Mouse (Mus musculus): ENCODE results near the gene Ttyh1.
"Not testable (repeated sequence)": the region's sequence is repeated elsewhere in the genome, so short reads cannot be mapped to it uniquely, and the experiment has no call there.

Gene Ttyh1

DNA sequence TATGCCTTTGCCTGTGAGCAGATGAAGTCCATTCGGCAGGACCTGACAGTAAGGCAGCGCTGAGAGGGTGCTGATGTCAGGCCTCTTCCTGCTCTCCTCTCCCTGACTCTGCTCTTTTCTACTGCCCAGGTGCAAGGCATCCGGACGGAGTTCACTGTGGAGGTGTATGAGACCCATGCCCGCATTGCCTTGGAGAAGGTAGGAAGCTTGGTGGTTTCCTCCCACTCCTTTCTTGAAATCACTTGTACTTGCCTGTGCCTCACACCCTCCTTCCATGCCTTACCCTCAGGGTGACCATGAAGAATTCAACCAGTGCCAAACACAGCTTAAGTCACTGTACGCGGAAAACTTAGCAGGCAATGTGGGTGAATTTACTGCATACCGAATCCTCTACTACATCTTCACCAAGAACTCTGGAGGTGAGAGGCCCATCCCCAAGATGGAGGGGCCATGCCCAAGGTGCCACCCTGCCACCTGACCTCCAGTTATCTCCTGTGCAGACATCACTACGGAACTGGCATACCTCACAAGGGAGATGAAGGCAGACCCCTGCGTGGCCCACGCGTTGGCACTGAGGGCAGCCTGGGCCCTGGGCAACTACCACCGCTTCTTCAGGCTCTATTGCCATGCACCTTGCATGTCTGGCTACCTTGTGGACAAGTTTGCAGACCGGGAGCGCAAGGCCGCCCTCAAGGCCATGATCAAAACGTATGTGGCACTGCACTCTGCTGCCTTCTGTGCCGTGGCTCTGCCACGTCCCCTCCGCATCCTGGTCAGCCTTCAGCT, 25.8 kb downstream of the Ttyh1 start:
- DNase-seq, result no peak

DNA sequence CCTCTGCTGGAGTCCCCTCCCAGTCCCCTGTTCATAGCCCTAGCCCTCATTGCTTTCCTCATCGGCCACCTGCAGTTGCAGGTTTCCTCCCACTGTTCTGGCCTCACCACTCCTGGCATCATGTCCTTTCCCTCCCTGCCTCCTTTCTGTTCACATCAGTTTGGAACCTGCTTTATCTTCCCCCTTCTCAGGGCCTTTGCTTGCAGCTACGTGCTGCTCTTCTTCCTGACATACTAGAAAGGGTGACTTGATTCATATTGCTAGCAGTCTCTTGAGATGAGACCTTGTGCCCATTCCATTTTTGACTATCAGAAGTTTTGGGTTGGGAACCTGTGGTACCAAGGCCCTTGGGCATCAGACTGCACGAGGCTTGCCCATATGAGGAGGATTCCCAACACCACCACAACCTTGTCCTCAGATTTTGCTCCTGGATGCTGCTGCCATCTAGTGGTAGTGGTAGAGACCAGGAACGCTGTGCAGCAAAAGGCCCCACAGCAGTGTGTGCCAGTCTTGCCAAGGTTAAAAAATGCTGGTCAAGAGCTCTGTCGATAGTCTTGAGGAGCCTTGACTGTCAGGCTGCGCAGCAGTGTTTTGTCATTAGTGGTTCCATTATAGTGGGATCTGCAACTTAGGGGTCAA, 26.5 kb downstream of the Ttyh1 start:
- DNase-seq, result no peak

DNA sequence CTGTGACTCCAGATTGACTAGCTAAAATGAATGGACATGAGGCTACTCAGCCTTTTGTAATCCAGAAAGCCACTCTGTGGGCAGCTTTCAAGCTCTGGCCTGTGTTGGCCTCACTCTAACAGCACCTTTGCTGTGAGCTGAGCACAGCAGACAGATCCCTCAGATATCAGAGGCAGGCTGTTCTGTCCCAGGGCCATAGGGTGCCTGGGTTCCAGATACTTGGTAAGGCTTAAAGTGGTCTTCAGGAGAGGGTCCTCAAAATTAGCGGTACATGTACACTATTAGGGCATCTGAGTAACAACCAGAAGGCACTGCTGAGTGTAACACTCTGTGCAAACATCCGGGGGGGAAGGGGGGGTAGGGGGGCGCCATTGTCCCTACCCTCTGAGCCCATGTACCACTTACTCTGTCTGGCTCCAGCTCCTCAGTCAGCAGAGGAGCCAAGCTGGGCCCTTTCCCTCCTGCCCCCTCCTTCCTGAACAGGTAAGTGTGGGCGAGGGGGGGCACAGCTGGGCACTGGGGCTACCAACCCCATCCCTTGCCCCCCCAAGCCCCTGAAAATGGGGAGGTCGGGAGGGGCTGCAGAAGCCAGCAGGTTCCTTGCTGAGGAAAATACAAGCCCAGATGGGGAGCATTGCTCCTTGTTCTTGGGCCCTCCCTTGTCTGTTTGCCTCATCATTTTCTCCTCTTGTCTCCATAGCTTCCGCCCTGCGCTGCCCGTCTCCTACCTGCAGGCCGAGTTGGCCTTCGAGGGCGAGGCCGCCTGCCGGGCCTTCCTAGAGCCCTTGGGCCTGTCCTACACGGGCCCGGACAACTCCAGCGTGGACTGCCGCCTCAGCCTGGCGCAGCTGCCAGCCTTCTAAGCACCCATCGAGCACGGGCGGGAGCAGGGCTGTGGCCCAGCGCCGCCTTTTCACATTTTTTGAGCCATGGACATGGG, 27.3 kb downstream of the Ttyh1 start:
- no peak for DNase-seq

DNA sequence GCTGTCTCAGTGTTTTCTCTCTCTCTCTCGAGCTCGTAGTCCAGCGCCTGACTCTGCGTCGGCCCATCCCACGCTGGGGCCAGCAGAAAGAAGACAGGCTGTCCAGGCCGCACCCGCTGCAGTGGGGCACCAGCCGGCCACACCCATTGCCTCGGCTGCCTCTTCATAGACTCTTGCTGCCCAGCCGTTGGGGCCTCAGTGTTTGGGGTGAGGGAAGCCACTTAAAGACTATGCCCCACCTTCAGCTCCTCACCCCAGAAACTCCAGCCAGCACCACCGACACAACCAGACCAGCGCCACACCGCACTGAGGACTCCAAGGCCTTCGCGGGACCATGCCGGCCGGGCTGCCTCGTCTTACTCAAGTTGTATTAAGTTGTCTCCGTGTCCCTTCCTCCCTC, 28.2 kb downstream of the Ttyh1 start:
- DNase-seq, result no peak

DNA sequence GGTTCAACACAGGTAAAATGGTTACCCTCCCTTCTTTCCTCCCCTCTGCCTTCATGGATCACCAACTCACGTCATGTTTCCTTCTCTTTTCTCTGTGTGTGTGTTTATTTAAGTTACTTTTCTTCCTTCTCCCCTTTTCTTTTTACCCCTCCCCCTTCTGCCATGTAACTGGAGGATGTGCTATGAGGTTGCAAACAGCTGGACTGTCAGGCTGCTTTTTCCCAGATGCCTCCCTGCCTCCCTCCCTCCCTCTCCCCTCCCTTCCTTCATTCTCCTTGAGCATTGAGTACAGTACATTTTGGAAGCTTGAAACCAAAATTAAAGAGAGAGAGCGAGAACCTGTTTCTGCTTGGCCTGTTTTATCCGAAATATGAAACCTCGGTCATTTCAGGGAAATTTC, 28.6 kb downstream of the Ttyh1 start:
- DNase-seq, result no peak

DNA sequence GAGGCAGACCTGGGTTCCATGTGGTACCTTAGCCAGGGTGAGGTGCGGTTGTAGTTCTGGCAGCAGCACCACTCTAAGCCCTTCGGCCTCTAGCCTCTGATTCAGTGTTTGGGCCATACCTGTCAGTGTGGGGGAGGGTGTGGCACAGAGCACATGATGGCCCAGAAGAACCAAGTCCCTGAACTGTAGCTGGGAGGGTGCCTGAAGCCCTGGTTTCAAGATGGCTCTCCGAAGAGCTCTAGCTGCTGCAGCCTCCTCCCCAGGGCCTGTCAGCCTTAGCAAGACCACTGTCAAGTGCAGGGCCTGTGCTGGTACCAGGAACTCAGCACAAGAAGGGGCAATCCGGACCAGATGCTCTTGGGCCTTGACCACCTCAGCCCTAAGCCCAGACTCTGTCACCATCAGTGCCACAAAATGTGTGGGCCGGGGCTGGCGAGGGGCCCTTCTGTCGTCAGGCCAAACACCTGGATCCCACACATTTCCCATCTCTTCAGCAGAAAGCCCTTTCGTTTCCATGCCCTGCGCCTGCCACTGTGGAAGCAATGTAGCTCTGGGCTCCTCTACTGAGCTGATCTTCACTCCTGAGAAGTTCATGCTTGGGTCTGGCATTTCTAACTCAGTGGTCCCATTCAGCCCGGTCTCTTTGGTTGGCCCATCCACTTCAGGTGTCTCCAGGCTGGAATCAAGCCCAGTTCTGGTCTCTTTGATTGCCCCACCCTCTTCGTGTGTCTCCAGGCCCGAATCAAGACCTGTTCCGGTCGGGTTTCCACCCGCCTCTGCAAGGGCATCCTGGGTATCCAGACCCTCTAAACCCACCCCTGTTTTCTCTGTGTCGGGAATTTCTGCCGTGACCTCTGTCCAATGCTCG, 29.4 kb downstream of the Ttyh1 start:
- DNase-seq, result no peak

DNA sequence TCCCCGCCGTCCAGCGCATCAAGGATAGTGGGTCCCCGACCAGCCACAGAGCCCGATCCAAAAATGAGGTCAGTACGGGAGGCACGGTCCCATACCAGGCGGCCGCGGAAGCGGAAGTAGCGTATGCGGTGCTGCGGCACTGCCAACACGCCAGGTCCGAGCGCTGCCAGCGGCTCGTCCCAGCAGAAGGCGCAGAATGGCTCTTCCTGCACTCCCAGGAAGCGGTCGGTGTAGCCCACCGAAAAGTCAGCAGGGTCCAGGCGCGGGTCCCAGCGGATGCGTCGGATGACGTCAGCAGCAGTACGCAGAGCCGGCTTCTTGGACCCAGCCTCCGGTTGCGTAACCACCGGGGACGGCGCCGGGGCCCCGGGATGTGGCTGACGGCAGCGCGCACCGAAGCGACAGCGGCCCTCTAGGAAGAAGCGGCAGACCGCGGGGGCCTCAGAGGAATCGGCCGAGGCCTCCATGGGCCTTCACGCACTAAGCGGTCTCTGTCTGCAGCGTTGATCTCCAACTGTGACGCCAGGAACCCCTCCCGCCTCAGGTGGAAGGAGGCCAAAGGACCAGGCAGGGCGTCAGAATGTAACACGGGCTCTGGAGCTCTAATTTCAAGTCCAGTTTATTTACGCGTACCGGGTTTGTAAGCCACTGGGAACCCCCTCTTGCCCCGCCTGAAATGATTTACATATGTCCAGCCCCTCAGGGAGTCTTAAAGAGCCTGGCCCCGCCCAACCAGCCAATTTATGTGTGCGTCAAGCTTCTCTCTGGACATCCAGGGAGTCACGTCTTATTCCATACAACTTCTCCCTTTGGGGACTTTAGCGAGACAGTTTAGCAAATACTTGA, 30.2 kb downstream of the Ttyh1 start:
- peak; percentile 76 for DNase-seq

DNA sequence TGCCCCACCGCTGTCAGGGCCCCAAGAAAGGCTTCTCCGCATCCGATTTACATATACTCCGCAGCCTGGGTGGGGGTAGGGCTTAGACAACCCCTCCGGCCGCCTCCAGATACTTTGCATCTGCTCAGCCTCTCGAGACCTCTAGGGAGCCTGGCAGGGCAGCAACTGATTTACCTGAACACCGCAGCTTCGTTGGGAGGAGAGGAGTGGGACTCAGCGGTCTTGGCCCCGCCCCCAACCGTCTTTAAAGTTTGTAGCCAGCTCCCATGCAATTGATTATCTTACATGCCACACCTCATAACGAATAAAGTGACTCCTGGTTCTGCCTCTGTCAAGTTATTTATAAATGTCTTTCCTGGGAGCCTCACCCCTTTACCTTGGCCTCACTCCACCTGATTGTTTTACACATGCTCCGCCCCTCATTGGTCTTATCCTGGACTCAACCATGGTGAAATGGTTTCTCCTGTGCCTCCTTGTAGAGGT, 30.9 kb downstream of the Ttyh1 start, which contains the start of gene Leng9:
Gene Leng9, minus strand, starts transcription at position 316 of the 483 bp plus-strand sequence.
- DNase-seq, result no peak

DNA sequence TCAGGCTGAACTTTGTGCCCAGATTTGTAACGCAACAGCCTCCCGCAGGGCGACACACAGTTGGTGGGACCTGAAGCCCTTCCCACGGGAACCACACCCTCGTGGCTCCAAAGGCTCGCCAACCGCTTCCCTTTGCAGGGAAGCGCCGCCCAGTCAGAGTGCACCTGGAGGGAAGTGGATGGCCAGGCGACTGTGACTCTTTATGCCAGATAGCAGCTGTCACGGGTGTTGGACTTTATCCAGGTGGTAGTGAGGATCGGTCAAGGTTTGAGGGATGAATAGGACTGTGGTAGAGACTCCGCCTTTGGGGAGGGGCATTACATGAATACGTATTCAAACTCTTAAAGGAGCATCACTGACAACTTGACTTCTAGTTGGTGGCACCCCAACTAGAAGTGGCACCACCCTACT, 31.6 kb downstream of the Ttyh1 start:
- DNase-seq, result no peak

DNA sequence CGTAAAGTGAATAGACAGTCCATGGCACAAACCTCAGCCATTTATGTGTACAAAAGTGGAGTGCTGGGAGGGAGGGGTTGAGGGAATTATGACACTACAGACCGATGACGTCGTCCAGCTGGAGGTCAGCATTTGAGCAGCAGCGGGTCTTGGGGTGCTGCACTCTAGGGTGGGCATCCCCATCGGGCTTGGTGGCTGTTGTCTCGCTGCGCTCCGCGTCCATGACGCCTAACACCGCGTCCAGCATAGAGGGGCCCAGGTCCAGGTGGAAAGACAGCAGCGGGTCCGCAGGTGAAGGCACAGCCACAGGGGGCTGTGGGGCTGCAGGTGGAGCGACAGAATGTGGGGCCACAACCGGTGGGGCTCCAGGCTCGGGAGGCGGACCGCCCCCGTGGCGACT, 32.0 kb downstream of the Ttyh1 start:
- DNase-seq, result no peak

DNA sequence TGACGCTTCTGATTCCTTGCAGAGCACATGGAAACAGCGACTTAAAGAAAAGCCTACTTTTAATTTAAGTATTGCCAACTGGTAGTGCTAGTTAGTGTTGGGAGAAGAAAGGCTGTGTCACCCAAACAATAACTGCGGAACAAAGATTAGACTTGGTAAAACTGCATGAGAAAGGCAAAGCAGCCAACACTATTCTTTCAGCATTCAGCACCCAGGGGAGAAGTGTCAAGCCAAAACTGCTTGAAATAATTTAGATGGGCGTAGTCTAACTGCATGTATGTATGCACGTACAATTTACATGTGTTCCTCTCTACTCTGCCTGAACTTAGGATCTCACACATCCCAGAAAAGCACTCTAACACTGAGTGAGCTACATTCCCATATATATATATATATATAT, 35.1 kb downstream of the Ttyh1 start:
- DNase-seq, result no peak

DNA sequence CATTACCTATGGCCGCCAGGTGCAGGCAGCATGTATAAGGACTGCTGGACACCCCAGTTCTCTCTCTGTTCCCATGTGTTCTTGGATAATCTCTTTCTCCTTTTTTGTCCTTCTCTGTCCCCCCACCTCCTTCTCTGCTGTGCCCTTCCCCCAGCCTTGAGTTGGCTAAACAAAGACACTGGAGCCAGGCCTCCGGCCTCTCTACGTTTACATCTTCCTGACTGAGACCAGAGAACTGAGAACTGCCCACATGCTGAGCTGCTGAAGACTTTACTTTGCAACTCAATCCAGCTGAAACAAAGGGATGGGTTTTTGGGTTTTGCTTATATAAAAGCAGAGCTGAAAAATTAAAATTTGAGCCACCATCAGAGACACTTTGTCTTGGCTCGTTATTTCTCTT, 35.8 kb downstream of the Ttyh1 start:
- DNase-seq, result no peak

DNA sequence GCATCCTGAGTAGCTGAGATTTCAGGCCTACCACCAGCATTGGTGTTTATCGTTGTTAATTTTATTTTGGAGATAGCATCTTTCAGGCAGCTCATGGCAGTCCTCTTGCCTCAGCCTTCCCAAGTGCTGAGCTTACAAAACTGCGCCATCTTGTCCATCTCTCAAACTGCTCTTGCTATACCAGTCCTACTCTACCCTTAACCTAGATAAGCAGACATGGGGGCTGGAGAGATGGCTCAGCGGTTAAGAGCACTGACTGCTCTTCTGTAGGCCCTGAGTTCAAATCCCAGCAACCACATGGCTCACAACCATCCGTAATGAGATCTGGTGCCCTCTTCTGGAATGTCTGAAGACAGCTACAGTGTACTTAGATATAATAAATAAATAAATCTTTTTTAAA, 42.4 kb downstream of the Ttyh1 start:
- not testable (repeated sequence) for DNase-seq

DNA sequence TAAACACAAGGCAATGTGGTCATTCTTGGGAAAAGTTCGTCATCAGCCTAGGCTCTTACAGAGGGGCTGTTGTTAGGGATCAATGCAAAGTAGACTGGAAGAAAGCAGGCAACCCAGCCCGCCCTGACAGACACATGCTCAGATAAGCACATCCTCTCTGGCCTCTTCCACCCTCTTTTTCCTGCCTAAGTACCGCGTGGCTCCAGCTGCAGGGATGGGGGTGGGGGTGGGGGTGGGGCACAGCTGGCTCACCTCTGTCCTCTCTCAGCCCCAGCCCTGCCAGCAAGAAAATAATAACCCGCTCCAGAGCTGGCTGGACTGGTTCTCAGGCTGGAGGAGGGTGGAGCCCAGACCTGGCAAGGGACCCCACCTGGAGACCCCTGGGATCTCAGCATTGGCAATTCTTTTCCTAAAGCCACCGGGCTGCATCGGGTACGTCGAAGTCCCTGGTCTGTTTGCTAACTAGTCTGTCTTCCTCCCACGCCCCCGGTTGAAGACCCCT, 44.4 kb downstream of the Ttyh1 start:
- no peak for DNase-seq

DNA sequence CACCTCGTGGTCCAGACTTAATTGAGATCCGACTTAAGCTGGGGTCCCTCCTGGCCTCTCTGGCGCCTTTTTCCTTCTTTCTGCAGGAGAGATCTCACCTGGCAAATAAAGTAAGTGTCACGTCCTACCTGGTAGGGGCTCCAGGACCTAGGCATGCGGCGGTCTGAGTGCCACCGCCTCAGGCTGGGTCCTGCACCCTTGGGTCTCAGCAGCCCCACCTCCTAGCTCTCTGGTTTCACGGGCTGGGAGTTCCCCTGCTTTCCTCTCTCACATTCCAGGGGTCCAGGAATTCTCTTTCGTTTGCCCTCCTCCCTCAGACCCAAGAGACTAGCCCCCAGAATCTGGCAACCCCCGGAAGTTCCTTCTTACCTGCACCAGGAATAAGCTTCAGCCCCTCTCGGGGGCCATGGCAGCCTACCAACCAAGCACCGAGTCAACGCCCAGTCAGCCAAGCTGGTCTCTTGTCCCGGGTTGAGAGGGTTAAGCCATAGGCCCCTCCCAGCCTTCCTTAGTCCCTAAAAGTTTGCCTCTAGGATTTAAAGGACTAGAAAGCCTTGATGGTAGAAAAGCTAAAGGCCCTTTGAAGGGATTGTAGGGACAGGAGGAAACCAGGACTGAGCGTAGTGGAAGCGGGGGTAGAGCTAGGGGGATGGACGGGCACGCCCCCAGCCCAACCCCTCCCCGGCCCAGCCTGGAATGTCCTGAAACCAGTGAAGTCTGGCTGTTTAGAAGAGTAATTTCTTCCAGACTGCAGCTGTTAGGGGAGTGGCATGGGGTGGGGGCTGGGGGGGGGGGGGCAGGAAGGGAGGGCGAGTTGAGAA, 45.1 kb downstream of the Ttyh1 start, which contains the start of gene Cdc42ep5:
Gene Cdc42ep5, minus strand, starts transcription at position 771 of the 821 bp plus-strand sequence.
- DNase-seq, result no peak

DNA sequence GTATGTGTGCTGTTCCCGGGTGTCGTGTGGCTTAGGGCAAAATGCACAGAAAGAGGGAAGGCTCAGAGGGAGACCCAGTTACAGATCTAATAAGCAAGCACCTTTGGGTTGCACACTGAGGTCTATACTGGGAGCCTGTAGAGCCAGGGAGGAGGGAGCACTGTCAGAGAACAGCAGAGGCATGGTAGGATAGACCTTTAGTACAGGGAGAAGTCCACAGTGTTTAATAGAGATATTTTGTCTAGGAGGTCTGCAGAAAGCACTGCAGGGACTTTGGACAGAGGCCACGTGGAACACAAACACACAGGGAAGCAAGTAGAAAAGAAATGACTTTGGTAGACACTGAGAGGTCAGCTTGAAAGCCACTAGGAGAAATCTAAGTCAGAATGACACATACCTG, 46.1 kb downstream of the Ttyh1 start:
- no peak for DNase-seq

DNA sequence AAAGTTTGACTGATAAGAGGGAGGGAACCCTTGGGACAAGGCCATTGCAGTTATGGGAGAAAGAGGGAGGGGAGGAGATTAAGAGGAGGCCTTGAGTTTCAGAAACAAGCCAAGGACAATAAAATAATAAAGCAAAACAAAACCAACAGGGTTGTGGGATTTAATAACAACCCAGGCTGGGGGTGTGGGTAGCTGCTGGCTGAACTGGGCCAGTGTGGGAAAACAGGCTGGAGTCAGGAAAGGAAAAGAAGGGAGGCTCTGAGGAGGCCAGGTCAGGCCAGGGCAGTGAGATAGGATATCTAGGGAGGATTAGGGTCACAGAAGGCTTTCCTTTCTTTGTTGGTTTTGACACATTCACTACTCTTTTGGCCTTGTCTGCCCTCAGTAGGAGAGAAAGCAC, 47.9 kb downstream of the Ttyh1 start:
- DNase-seq, result no peak

DNA sequence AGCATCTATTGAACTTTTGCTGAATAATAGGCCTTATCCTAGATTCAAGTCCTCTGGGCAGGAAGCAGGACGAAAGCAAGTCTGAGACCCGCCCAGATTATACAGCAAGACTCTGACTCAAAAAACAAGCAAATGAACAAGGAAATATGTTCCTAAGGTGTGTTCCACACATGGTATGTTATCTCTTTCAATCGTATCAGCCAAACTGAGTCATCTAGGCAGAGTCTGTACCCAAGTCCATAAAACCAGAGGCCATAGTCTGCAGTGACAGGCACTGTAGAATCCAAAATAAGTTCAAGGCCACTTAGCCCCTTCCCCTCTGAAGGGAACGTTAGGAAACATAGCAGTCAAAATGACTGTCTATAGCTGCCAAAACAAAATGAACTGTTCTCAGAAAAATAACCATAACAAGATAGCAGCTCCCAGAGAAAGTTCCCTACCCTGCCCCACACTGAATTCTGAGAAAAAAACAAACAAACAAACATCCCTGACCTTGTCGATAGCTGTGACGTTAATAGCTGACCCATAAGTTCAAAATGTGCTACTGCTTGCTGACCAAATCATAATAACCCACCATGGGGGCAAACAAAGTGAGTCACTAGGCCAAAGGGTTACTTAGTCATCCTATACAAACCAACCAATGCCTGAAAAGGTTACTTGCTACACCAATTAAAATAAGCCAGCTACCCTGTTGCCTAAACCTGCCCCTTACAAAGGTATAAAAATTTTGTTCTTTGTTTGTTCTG, 51.2 kb downstream of the Ttyh1 start:
- DNase-seq, result no peak

DNA sequence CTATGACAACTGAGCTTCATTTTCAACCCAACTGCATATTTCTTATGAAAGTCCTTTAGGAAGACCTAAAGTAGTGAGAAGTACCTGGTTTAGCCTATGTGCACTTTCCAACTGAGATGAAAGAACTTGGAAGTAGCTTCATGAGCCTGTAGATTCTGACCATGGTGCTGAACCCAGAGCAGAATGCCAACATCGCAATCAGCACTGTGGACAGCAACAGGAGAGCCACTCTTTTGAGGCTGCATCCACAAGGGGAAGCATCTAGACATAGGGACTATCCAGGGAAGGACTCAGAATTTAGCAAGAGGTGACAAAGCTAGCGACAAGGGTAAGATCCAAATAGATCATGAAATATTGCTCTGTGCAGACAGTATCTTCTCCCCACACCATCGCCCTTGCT, 59.2 kb downstream of the Ttyh1 start:
- DNase-seq, result no peak

Measured in right cerebral cortex, postnatal 4 days (tissue).